Mouse (Mus musculus) stomach, embryonic 14.5 days (tissue): ENCODE results near the gene Carmil2. TPM values are rescaled to one million over a fixed set of nuclear protein-coding genes. Genes with fewer than 3 reads are reported as not detected.

Experiments used
- ATAC-seq: fragments of 200-750 bp; cut with Nextera tagmentation; 2 replicates; pipeline ENCODE4 v1.8.0; 2017; ENCODE audit warnings: low read depth, moderate TSS enrichment; ENCODE audit not compliant: insufficient number of reproducible peaks, insufficient read depth, low FRiP score
- H3K27ac ChIP-seq: fragments of 300-500 bp; sonication (generic); 2 replicates; pipeline ENCODE4 v1.5.1; 2014; ENCODE audit warnings: mild to moderate bottlenecking, low read length, moderate library complexity, mixed read lengths
- H3K27me3 ChIP-seq: fragments of 300-500 bp; sonication (generic); 2 replicates; pipeline ENCODE4 v1.6.1; 2014; ENCODE audit warnings: low read length, control low read depth, mixed read lengths; ENCODE audit not compliant: control insufficient read depth, insufficient read depth
- H3K36me3 ChIP-seq: fragments of 300-500 bp; sonication (generic); 2 replicates; pipeline ENCODE4 v1.6.1; 2014; ENCODE audit warnings: mild to moderate bottlenecking, control low read depth, low read length, moderate library complexity, mixed read lengths; ENCODE audit not compliant: control insufficient read depth, insufficient read depth
- H3K4me1 ChIP-seq: fragments of 300-500 bp; sonication (generic); 2 replicates; pipeline ENCODE4 v1.6.1; 2014; ENCODE audit warnings: low read length, control low read depth, mixed read lengths; ENCODE audit not compliant: control insufficient read depth, insufficient read depth
- H3K4me2 ChIP-seq: fragments of 300-500 bp; sonication (generic); replicated peaks from 2 replicates; pipeline ENCODE4 v1.6.1; 2014; ENCODE audit warnings: low read depth, low read length, control low read depth
- H3K4me3 ChIP-seq: fragments of 300-500 bp; sonication (generic); 2 replicates; pipeline ENCODE4 v1.5.1; 2014; ENCODE audit warnings: low read depth, low read length, control low read depth
- H3K9ac ChIP-seq: fragments of 300-500 bp; sonication (generic); replicated peaks from 2 replicates; pipeline ENCODE4 v1.6.1; 2014; ENCODE audit warnings: low read depth, mild to moderate bottlenecking, control low read depth, low read length, moderate library complexity, mixed read lengths
- H3K9me3 ChIP-seq: fragments of 300-500 bp; sonication (generic); 2 replicates; pipeline ENCODE4 v1.6.1; 2016; ENCODE audit warnings: low read depth, low read length, control low read depth; ENCODE audit not compliant: control insufficient read depth
- whole genome bisulfite sequencing: fragments of 180-500 bp; shearing (Covaris S2); extraction: QIAGEN DNeasy Blood & Tissue Kit; methylation state at CpG from one replicate; pipeline ENCODE4 v1.1.7; 2014; 5-methylcytosine and 5-hydroxymethylcytosine counted together
- polyA plus RNA-seq: library from polyadenylated mRNA; unstranded; fragments of >200 nt; fragmentation: Nextera tagmentation; extraction: Ambion mirVana; gene quantifications from 2 replicates; pipeline ENCODE4 v1.2.1, GENCODE M21; 2014

Carmil2 gene
- polyA plus RNA-seq, 1 experiment from 2014 or later, result 1.0 TPM

DNA sequence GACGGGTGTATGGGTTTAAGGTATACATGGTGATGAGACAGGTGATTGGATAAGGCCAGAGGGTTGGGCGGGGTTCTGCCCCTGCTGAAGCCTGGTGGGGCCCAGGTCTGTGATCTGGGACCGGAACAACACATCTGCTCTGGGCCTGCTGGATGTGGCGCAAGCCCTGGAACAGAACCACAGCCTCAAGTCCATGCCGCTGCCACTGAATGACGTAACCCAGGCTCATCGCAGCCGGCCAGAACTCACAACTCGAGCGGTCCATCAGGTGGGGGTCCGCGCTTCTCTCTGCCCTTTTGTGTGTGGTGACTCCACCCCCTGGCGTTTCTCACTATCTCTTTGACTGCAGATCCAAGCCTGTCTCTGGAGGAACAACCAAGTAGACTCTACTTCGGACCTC, 4.9 kb downstream of the Carmil2 start:
- H3K36me3 ChIP-seq, result no peaks in the 10 kb centered on the region
- WGBS, result 80% methylated on average over 14 of the region's 14 CpGs
- no peak overlapping the region for H3K27ac ChIP-seq
- H3K4me1 ChIP-seq, result peaks cover 5% of the 10 kb centered on the region; the same call in 1 of the 2 replicates
- H3K9ac ChIP-seq, result no peak overlapping the region
- H3K27me3 ChIP-seq, result no peaks in the 10 kb centered on the region
- no peaks in the 10 kb centered on the region for H3K9me3 ChIP-seq
- no peak overlapping the region for H3K4me3 ChIP-seq
- H3K4me2 ChIP-seq, result no peak overlapping the region
- no peak for ATAC-seq

- Histone ChIP-seq H3K4me2 (no peak overlapping the region), H3K4me1 (peaks cover 5% of the 10 kb centered on the region; the same call in 1 of the 2 replicates), H3K27me3 (no peaks in the 10 kb centered on the region), H3K4me3 (no peak overlapping the region), H3K27ac (no peak overlapping the region), H3K36me3 (peaks cover 9% of the 10 kb centered on the region), H3K9ac (no peak overlapping the region), H3K9me3 (no peaks in the 10 kb centered on the region)
- 93% methylated on average over 11 of the region's 11 CpGs for WGBS
- no peak for ATAC-seq
Observed at GRCm38 (mm10) chr8:105692449-105693182, 6.5 kb downstream of the Carmil2 start.

DNA sequence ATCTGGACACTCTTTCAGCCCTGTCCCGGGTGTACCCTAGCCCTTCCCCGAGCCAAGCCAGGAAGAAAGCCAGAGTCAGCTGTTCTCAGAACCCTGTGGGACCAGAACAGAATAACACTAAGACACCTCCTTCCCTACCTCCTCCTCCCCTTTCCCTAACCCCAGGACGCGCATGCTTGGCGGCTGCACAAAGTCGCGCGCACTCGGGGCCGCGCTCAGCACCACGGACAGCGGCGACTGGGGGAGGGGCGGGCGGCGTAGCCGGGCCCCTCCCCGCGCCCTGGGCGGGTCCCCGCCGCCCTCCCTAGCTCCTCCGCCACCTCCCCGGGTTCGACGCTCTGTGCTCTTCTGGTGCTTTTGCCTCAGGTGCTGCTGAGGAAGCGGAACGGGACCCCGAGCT, 7.6 kb downstream of the Carmil2 start:
- Histone ChIP-seq H3K4me2 (peak overlapping the region; percentile 65), H3K9ac (peak overlapping the region; percentile 4; the same call in 1 of the 2 replicates), H3K36me3 (peaks cover 19% of the 10 kb centered on the region), H3K9me3 (no peaks in the 10 kb centered on the region), H3K4me1 (peaks cover 5% of the 10 kb centered on the region; the same call in 1 of the 2 replicates), H3K27me3 (no peaks in the 10 kb centered on the region), H3K4me3 (peak overlapping the region; percentile 32), H3K27ac (no peak overlapping the region)
- peak; percentile 39; the same call in 1 of the 2 replicates for ATAC-seq
- 4% methylated on average over 30 of the region's 30 CpGs for WGBS

DNA sequence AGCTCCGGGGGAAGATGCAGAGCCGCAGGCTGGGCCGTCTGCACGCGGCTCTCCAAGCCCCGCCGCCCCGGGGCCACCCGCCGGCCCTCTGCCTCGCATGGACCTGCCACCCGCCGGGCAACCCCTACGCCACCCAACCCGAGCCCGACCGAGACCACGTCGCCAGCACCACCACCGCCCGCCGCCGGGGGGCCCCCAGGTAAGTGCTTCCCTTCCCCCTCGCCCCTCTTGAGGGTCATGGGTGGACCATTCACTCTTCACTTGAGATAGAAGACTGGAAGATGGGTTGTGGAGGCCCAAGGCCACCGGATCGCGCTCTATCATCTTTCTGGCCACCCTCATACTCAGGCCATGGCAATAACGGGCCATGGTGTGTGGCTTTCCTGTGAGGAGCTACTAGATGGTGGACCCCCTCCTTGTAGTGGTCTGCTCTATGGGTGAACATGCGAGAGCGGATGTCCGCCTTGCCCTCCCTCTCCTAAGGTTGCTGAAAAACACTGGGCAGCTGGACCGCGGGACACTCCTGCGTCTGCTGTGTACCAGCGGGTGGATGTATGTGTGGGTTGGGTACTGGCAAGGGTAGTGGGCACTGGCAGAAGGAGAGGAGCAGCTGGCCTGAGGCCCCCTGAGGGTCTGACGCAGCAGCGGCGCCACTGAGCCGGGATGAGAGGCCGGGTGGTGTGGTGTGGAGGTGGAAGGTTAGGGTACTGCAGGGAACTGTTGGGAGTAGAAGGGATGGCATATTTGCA, 8.2 kb downstream of the Carmil2 start:
- Histone ChIP-seq H3K9me3 (no peaks in the 10 kb centered on the region), H3K9ac (peak overlapping the region; percentile 4; the same call in 1 of the 2 replicates), H3K4me2 (peak overlapping the region; percentile 65), H3K4me3 (peak overlapping the region; percentile 32), H3K27ac (no peak overlapping the region), H3K4me1 (peaks cover 5% of the 10 kb centered on the region; the same call in 1 of the 2 replicates), H3K27me3 (no peaks in the 10 kb centered on the region), H3K36me3 (peaks cover 21% of the 10 kb centered on the region)
- 10% methylated on average over 39 of the region's 40 CpGs for WGBS
- 0 out of 2 replicates have a peak, but pooled peaks have one; percentile 3 for ATAC-seq

- no peak overlapping the region for H3K4me3 ChIP-seq
- H3K4me2 ChIP-seq, result no peak overlapping the region
- no peak overlapping the region for H3K9ac ChIP-seq
- H3K27me3 ChIP-seq, result no peaks in the 10 kb centered on the region
- ATAC-seq, result no peak
- peaks cover 10% of the 10 kb centered on the region for H3K4me1 ChIP-seq
- peaks cover 21% of the 10 kb centered on the region for H3K36me3 ChIP-seq
- WGBS, result 80% methylated on average over 30 of the region's 30 CpGs
- H3K27ac ChIP-seq, result no peak overlapping the region
- no peaks in the 10 kb centered on the region for H3K9me3 ChIP-seq
Observed at GRCm38 (mm10) chr8:105695080-105695780, 9.2 kb downstream of the Carmil2 start.

- Histone ChIP-seq H3K27ac (no peak overlapping the region), H3K27me3 (no peaks in the 10 kb centered on the region), H3K4me3 (no peak overlapping the region), H3K4me2 (no peak overlapping the region), H3K4me1 (peaks cover 11% of the 10 kb centered on the region), H3K36me3 (peaks cover 21% of the 10 kb centered on the region), H3K9me3 (no peaks in the 10 kb centered on the region), H3K9ac (no peak overlapping the region)
- 90% methylated on average over 17 of the region's 17 CpGs for WGBS
- no peak for ATAC-seq
Observed at GRCm38 (mm10) chr8:105697196-105697780, 11.2 kb downstream of the Carmil2 start.

GRCm38 (mm10) chr8:105698734-105699133, 12.7 kb downstream of the Carmil2 start:
- Histone ChIP-seq H3K36me3 (peaks cover 26% of the 10 kb centered on the region), H3K27me3 (no peaks in the 10 kb centered on the region), H3K4me1 (peaks cover 11% of the 10 kb centered on the region), H3K4me3 (no peak overlapping the region), H3K9me3 (no peaks in the 10 kb centered on the region), H3K4me2 (no peak overlapping the region), H3K9ac (no peak overlapping the region), H3K27ac (no peak overlapping the region)
- WGBS, result 86% methylated on average over 5 of the region's 5 CpGs
- no peak for ATAC-seq
